Mouse (Mus musculus): ENCODE data around the gene Hspa1a. TPM values are rescaled to one million over a fixed set of nuclear protein-coding genes. Genes with fewer than 3 reads are reported as not detected.
"Not testable (repeated sequence)": the region's sequence is repeated elsewhere in the genome, so short reads cannot be mapped to it uniquely, and the experiment has no call there.

Gene Hspa1a
- total RNA-seq, 1 experiment from 2014 or later, result 8.6 TPM

GRCm38 (mm10) chr17:35002153-35002865 is 30.4 kb upstream of the Hspa1a start:
- ATAC-seq (replicated peaks; ENCODE audit: insufficient number of reproducible peaks, low FRiP score, low TSS enrichment, poor library complexity, severe bottlenecking), result no peak

DNA sequence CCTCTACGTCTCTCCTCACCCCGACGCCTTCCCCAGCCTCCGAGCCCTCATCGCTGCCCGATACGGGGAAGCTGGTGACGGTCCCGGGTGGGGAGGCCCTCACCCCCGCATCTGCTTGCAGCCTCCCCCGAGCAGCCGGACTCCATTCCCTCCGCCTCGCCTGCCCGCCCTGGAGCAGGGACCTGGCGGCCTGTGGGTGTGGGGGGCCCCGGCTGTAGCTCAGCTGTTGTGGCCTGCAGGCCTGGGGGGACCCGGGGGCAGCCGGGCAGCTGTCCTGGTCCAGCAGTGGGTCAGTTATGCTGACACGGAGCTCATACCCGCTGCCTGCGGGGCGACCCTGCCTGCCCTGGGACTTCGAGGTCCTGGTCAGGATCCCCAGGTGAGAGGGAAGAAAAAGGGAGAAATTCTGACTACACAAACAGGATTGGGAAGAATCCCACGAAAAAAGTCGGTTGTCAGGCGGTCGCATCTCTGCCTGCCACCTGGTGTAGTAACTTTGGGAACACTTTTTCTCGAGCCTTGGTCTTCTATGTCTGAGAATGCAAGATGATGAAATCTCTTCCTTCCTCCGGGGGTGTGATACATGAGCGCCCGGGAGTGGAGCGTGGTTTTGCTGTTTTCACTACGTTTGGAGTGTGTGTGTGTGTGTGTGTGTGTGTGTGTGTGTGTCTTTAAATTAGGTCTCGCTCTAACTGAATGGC is 29.6 kb upstream of the Hspa1a start:
- no peak for ATAC-seq (replicated peaks; ENCODE audit: insufficient number of reproducible peaks, low FRiP score, low TSS enrichment, poor library complexity, severe bottlenecking)

DNA sequence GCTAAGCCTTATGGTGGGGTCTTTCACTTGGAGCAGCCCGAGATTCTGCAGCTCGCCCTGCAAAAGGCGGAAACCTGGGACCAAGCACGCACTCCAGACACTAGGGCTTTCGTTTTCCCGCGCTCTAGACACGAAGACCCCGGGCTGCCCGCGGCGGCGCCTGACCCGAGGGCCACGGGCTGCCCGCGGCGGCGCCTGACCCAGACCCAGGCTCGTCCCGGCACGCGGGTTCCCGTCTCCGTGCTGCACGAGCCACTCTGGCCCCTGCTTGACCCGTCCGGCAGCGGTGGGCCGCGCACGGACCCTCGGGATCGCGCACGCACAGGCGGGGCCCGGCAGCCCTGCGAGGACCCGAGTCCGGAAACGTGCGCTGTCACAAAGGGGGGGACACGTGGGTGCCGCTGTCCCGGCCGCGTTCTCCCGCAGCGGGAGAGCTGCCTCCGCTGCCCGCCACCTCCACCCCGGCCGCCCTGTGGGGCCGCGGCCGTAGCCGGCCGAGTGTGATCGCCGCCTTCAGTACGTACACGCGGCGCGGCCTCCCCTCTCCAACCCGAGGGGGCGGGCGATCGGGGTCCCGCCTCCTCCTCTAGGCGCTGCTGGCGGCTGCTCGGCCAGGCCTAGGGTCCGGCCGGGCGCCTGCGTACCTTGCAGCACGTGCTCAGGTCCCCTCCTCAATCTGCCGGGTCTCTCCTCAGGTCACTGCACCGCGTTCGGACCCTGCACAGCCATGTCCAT is 28.9 kb upstream of the Hspa1a start, which contains the start of gene Vars:
Gene Vars (plus strand): TSS at position 271 of the 735 bp plus-strand sequence.
- ATAC-seq (replicated peaks; ENCODE audit: insufficient number of reproducible peaks, low FRiP score, low TSS enrichment, poor library complexity, severe bottlenecking), result peak; percentile 29

GRCm38 (mm10) chr17:34999871-35000716 is 28.1 kb upstream of the Hspa1a start:
- ATAC-seq (replicated peaks; ENCODE audit: insufficient number of reproducible peaks, low FRiP score, low TSS enrichment, poor library complexity, severe bottlenecking), result not testable (repeated sequence)

DNA sequence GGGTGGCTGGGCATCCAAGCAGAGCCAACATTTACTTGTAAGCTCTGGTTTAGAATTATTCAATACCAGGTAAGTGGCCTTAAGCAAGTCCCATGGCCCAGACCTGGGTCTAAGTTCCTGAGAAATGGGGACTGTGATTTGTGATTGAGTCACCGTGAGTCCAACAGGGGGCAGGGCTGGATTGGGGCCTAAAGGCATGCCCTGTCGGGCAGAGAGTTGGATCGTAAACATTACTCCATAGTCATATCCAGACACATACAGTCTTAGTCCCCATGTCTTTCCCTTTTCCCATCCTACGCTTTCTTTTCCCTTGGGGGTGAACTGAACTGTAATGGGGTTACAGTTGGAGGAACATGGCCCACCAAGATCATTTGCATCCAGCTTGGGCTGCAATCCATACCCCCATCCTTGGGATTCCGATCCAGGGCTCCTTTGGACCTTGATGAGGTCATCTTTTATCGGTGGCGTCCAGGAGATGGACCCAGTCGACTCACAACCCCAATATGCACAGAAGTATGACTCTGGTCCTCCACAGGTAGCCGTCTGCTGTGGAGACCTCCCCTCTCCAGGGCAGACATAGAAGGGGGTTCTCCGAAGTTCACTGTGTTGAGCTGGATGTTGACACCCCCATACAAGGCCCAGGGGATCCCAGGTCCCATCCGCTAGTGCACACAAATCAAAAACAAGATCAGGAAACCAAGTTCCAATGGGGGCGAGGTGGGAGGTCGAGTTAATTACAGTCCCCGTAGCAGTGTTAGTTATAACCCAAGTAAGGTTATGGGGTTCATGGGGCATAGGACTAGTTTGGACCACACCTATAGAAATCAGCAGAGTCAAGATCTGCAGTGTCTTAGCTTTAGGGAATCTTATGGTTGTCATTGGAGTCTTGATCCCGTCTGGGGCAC is 26.8 kb upstream of the Hspa1a start:
- ATAC-seq (replicated peaks; ENCODE audit: insufficient number of reproducible peaks, low FRiP score, low TSS enrichment, poor library complexity, severe bottlenecking), result no peak

DNA sequence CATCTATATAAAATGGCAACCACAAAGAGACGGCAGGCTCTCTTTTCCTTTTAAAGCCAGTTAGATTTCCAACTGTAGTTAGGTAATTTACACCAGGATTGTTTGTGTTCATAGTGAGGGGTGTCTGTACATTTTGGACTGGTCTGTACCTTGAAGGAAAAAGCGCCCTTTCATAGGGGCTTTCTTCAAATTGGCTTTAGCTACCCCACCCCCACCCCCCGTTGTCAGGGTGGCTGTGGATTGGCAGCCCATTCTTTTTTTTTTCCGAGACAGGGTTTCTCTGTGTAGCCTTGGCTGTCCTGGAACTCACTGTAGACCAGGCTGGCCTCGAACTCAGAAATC is 25.2 kb upstream of the Hspa1a start:
- no peak for ATAC-seq (replicated peaks; ENCODE audit: insufficient number of reproducible peaks, low FRiP score, low TSS enrichment, poor library complexity, severe bottlenecking)

DNA sequence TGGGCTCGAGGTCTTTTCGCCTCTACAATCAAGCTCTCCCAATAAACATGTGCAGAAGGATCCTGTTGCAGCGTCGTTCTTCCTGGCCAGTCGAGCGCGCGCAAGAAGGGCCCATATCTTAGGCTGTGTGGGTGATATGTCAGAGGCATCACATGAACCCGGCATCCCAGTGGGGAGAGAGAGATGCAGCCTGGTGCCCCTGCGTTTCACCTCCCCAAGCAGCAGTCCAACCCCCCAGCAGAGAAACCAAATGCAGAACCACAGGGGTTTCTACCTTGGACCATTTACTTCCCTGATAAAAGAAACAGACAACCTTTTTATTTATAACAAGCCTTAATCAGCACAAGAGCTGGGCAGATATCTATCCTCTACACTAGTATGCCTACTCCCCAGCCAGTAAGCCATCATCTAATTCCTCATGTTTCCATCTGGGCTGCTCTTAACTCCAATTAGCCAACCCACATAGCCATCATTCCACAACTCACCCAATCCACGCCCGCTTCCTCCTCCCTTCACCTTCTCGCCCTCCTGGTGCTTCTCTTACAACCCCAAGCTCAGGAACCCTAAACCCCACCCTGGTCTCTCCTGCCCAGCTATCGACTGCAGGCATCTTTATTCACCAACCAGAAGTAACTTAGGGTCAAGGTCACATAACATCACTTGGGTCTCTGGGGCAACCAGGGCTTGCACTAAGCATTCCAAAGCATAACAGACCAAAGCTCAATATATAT is 24.6 kb upstream of the Hspa1a start:
- no peak for ATAC-seq (replicated peaks; ENCODE audit: insufficient number of reproducible peaks, low FRiP score, low TSS enrichment, poor library complexity, severe bottlenecking)

- not testable (repeated sequence) for ATAC-seq (replicated peaks; ENCODE audit: insufficient number of reproducible peaks, low FRiP score, low TSS enrichment, poor library complexity, severe bottlenecking)
These were observed 24.0 kb upstream of the Hspa1a start for GRCm38 (mm10) chr17:34995927-34996326.

DNA sequence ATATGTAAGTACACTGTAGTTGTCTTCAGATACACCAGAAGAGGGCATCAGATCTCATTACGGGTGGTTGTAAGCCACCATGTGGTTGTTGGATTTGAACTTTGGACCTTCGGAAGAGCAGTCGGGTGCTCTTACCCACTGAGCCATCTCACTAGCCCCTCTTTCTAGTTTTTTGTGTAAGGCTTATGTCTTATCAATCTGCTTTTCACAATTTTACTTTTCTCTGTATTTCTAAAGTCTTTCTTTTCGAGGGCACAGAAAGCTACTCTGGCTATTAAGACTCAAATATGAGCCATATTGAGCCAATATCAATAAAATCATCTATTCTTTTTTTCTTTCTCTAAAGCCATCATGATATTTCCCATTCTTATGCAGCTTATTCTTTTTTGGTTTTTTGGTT is 23.2 kb upstream of the Hspa1a start:
- ATAC-seq (replicated peaks; ENCODE audit: insufficient number of reproducible peaks, low FRiP score, low TSS enrichment, poor library complexity, severe bottlenecking), result not testable (repeated sequence)

DNA sequence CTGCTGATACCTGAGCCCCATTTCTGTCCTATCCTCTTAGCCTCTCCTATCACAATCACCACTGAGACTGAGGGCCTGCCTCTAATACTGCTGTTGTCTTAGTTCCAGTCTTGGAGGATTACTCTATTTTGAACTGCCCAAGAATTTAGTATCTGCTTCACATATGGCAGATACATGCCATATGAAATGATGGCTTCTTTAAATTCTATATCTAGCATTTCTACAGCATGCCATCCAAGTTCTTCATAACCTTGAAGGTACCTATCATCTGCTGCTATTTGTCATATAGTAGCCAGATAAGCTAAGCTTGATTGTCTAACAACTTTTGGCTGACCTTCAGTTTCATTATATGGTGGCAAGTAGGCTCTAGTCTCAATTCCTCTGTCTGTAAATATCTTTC is 22.8 kb upstream of the Hspa1a start:
- ATAC-seq (replicated peaks; ENCODE audit: insufficient number of reproducible peaks, low FRiP score, low TSS enrichment, poor library complexity, severe bottlenecking), result no peak

GRCm38 (mm10) chr17:34984218-34984617 is 12.3 kb upstream of the Hspa1a start:
- ATAC-seq (replicated peaks; ENCODE audit: insufficient number of reproducible peaks, low FRiP score, low TSS enrichment, poor library complexity, severe bottlenecking), result no peak

DNA sequence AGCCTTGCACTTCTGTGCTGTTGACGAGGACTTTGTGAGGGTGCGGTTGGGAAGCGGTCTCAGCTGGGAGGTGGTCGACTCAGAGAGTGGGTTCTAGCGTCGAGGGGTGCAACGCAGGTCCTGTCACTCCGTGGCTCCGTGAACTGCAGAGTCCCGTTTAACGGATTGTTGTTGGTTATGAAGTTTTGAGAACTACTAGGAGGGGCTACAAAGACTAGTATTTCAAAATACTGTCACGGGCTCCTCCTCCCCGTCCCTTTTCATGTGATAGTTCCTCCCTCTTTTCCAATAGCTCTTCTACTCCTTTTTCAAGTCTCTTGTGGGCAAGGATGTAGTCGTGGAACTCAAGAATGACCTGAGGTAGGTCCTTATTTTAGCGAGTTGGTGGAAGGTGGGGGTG is 10.4 kb upstream of the Hspa1a start:
- ATAC-seq (replicated peaks; ENCODE audit: insufficient number of reproducible peaks, low FRiP score, low TSS enrichment, poor library complexity, severe bottlenecking), result peak; percentile 37

- ATAC-seq (replicated peaks; ENCODE audit: insufficient number of reproducible peaks, low FRiP score, low TSS enrichment, poor library complexity, severe bottlenecking), result peak; percentile 93
These were observed 9.8 kb upstream of the Hspa1a start, which contains the start of gene Lsm2 for GRCm38 (mm10) chr17:34981690-34982180. Gene Lsm2 (plus strand): TSS chr17:34981862.

DNA sequence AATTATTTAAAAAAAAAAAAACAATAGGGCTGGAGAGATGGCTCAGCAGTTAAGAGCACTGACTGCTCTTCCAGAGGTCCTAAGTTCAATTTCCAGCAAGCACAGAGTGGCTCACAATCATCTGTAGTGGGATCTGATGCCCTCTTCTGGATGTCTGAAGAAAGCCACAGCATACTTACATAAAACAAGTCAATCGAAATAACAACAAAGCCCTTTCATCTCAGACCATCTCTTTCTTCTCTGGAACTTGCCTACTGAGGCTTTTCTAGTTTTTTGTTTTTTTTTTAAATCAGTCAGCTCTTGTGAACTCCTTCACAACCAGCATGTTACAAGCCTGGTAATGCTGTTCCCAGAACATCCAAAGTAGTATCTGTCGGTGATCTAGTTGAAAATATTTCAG is 8.7 kb upstream of the Hspa1a start:
- no peak for ATAC-seq (replicated peaks; ENCODE audit: insufficient number of reproducible peaks, low FRiP score, low TSS enrichment, poor library complexity, severe bottlenecking)

DNA sequence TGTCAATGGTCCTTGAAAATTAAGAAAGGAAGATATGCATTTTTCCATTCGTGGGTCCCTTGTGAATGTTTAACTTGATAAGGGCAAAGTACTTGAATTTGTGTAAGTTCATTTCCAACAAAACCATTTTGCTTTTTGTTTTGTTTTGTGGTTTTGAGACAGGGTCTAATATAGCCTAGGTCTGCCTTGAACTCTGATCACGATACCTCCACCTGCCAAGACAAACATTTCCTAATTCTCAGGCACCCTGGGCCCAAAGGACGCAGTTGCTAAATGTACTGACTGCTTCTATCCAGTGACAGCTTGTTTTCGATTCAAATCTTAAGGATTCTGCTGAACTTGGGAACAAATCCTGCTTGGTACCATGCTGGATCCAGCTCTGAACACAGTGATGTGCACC is 7.7 kb upstream of the Hspa1a start:
- no peak for ATAC-seq (replicated peaks; ENCODE audit: insufficient number of reproducible peaks, low FRiP score, low TSS enrichment, poor library complexity, severe bottlenecking)

DNA sequence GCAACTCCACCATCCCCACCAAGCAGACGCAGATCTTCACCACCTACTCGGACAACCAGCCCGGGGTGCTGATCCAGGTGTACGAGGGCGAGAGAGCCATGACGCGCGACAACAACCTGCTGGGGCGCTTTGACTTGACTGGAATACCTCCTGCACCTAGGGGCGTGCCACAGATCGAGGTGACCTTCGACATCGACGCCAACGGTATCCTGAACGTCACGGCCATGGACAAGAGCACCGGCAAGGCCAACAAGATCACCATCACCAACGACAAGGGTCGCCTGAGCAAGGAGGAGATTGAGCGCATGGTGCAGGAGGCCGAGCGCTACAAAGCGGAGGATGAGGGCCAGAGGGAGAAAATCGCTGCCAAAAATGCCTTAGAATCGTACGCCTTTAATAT is 6.3 kb upstream of the Hspa1a start:
- no peak for ATAC-seq (replicated peaks; ENCODE audit: insufficient number of reproducible peaks, low FRiP score, low TSS enrichment, poor library complexity, severe bottlenecking)

- ATAC-seq (replicated peaks; ENCODE audit: insufficient number of reproducible peaks, low FRiP score, low TSS enrichment, poor library complexity, severe bottlenecking), result no peak
These were observed 5.0 kb upstream of the Hspa1a start for GRCm38 (mm10) chr17:34977000-34977399.

Measured in monocyte, adult 5-6 weeks (primary cell).